Mouse (Mus musculus): ENCODE data around the gene Akt1s1. TPM values are rescaled to one million over a fixed set of nuclear protein-coding genes. Genes with fewer than 3 reads are reported as not detected.

Akt1s1 gene
- polyA plus RNA-seq, 1 experiment from 2014 or later: 104 TPM

DNA sequence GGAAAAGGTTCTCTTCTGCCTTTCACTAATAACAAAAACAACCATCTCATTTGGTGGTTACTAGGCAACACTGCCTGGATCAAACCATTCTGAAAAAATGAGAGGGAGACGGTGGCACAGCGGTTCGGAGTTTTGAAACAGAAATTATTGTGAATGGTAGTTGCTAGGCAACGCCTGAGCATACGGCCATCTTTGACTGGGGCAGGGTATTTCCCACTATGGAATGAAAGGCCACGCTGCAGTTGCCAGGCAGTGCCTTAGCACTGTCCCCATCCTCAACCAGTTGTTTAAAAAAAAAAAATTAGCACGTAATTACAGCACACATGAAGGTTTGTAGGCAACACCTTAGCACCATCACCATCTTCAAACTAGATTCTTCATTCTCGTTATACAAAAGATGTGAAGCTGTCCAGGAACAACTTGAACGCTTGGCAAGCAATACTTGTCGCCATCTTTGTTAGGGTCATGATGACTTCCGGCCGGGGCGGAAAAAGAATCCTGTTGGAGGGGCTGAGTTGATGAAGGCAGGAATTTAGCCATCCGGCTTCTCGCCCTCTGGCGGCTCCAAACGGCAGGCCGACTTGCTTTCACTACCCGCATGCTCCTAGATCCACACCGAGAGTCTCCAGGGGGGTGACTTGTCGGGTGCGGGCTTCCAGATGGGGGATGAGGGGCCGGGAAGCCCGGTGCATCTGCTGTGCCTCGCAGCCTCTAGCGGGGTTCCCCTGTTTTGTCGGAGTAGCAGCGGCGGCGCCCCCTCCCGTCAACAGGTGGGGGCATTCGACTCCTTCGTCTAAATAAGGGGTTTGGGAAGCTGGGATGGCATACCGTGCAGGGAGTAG, 47.0 kb downstream of the Akt1s1 start, which contains the start of gene Fuz:
Fuz (plus strand) TSS at position 487 of the 842 bp plus-strand sequence.
- peaks cover 29% of the 10 kb centered on the region for H3K4me1 ChIP-seq (ENCODE audit: control insufficient read depth, insufficient read depth, low read length)
- peak within 1 kb of the TSS; percentile 75 for H3K4me3 ChIP-seq (ENCODE audit: low read length)
- no peaks in the 10 kb centered on the region for H3K27me3 ChIP-seq (ENCODE audit: control insufficient read depth, insufficient read depth, low read length)
- ATAC-seq (replicated peaks; ENCODE audit: extremely low read depth, insufficient read depth, low FRiP score): peak; percentile 49
- H3K27ac ChIP-seq (ENCODE audit: low read length): peak within 1 kb of the TSS; percentile 91
- no peaks in the 10 kb centered on the region; the same call in 1 of the 2 replicates for H3K36me3 ChIP-seq (ENCODE audit: control insufficient read depth, insufficient read depth)
- 2% methylated on average over 34 of the region's 34 CpGs for WGBS
- peak within 1 kb of the TSS; percentile 70 for H3K4me2 ChIP-seq (ENCODE audit: low read depth, low read length)
- H3K9me3 ChIP-seq (replicated peaks; ENCODE audit: control insufficient read depth, low read length): no peaks in the 10 kb centered on the region
- H3K9ac ChIP-seq (ENCODE audit: low read length): peak within 1 kb of the TSS; percentile 88

DNA sequence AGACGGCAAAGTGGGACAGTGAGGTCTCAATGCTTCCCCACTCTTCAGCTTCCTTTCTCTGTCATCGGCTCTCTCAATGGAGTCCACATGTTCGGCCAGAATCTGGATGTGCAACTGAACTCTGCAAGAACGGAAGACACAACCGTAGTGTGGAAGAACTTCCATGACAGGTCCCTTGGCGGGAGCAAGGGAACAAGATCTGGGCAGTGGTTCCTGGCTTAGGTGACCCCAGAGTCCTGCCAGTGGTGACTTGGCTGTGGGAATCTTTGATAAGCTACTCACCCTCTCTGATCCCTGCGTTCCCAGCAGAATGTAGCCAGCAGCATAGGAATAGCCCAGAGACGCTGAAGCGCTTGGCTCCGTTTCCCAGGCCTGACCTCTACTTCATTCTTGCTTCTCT, 47.7 kb downstream of the Akt1s1 start:
- Histone ChIP-seq H3K27me3 (ENCODE audit: control insufficient read depth, insufficient read depth, low read length) (no peaks in the 10 kb centered on the region), H3K4me3 (ENCODE audit: low read length) (peak overlapping the region; percentile 75), H3K27ac (ENCODE audit: low read length) (peak overlapping the region; percentile 91), H3K4me1 (ENCODE audit: control insufficient read depth, insufficient read depth, low read length) (peaks cover 25% of the 10 kb centered on the region), H3K9me3 (replicated peaks; ENCODE audit: control insufficient read depth, low read length) (no peaks in the 10 kb centered on the region), H3K9ac (ENCODE audit: low read length) (peak overlapping the region; percentile 88), H3K4me2 (ENCODE audit: low read depth, low read length) (peak overlapping the region; percentile 70), H3K36me3 (ENCODE audit: control insufficient read depth, insufficient read depth) (no peaks in the 10 kb centered on the region; the same call in 1 of the 2 replicates)
- 31% methylated on average over 10 of the region's 10 CpGs for WGBS
- ATAC-seq (replicated peaks; ENCODE audit: extremely low read depth, insufficient read depth, low FRiP score): no peak

DNA sequence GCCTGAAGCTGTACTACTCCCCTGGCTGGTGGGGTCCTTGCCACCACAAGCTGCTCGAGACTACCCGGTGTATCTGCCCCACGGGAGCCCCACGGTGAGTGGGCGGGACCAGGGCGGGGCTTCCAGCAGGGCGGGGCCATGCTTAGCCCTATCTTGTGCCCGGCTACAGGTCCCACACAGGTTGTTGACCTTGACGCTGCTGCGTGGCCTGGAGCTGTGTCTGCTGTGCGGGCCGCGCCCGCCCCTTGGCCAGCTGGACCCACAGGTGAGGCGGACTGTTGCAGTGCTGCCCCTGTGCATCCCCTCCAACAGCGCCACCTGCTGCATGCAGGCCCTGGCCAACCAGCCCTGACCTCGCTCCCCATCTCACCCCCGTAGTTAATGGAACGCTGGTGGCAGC, 49.8 kb downstream of the Akt1s1 start:
- WGBS: 39% methylated on average over 19 of the region's 19 CpGs
- H3K36me3 ChIP-seq (ENCODE audit: control insufficient read depth, insufficient read depth): peaks cover 7% of the 10 kb centered on the region
- no peak overlapping the region for H3K4me2 ChIP-seq (ENCODE audit: low read depth, low read length)
- H3K27me3 ChIP-seq (ENCODE audit: control insufficient read depth, insufficient read depth, low read length): no peaks in the 10 kb centered on the region
- H3K4me1 ChIP-seq (ENCODE audit: control insufficient read depth, insufficient read depth, low read length): peaks cover 19% of the 10 kb centered on the region
- no peaks in the 10 kb centered on the region for H3K9me3 ChIP-seq (replicated peaks; ENCODE audit: control insufficient read depth, low read length)
- H3K9ac ChIP-seq (ENCODE audit: low read length): no peak overlapping the region
- H3K4me3 ChIP-seq (ENCODE audit: low read length): no peak overlapping the region
- ATAC-seq (replicated peaks; ENCODE audit: extremely low read depth, insufficient read depth, low FRiP score): no peak
- no peak overlapping the region for H3K27ac ChIP-seq (ENCODE audit: low read length)

- H3K27me3 ChIP-seq (ENCODE audit: control insufficient read depth, insufficient read depth, low read length): no peaks in the 10 kb centered on the region
- no peak overlapping the region for H3K4me2 ChIP-seq (ENCODE audit: low read depth, low read length)
- no peak overlapping the region for H3K27ac ChIP-seq (ENCODE audit: low read length)
- H3K9me3 ChIP-seq (replicated peaks; ENCODE audit: control insufficient read depth, low read length): no peaks in the 10 kb centered on the region
- no peak for ATAC-seq (replicated peaks; ENCODE audit: extremely low read depth, insufficient read depth, low FRiP score)
- no peak overlapping the region for H3K4me3 ChIP-seq (ENCODE audit: low read length)
- WGBS: 91% methylated on average over 11 of the region's 11 CpGs
- H3K4me1 ChIP-seq (ENCODE audit: control insufficient read depth, insufficient read depth, low read length): peaks cover 19% of the 10 kb centered on the region
- no peak overlapping the region for H3K9ac ChIP-seq (ENCODE audit: low read length)
- peaks cover 26% of the 10 kb centered on the region for H3K36me3 ChIP-seq (ENCODE audit: control insufficient read depth, insufficient read depth)
Observed at GRCm38 (mm10) chr7:44900632-44901031, 51.8 kb downstream of the Akt1s1 start.

GRCm38 (mm10) chr7:44901230-44901722, 52.5 kb downstream of the Akt1s1 start:
- Histone ChIP-seq H3K9me3 (replicated peaks; ENCODE audit: control insufficient read depth, low read length) (no peaks in the 10 kb centered on the region), H3K27me3 (ENCODE audit: control insufficient read depth, insufficient read depth, low read length) (no peaks in the 10 kb centered on the region), H3K27ac (ENCODE audit: low read length) (peak overlapping the region; percentile 14; the same call in 1 of the 2 replicates), H3K4me1 (ENCODE audit: control insufficient read depth, insufficient read depth, low read length) (peaks cover 19% of the 10 kb centered on the region), H3K36me3 (ENCODE audit: control insufficient read depth, insufficient read depth) (peaks cover 31% of the 10 kb centered on the region), H3K4me2 (ENCODE audit: low read depth, low read length) (peak overlapping the region; percentile 52), H3K9ac (ENCODE audit: low read length) (no peak overlapping the region; the same call in 1 of the 2 replicates), H3K4me3 (ENCODE audit: low read length) (peak overlapping the region; percentile 37)
- 16% methylated on average over 21 of the region's 21 CpGs for WGBS
- ATAC-seq (replicated peaks; ENCODE audit: extremely low read depth, insufficient read depth, low FRiP score): peak; percentile 20; the same call in 1 of the 2 replicates

MicroRNA genes within 50 kb of the gene (microRNA counts, 519-probe panel; counts per million panel counts)
- not detected for microRNA mmu-miR-707

Small RNA genes lying within 50 kb of the gene (microRNA-seq; reads per million reads assigned to microRNA genes)
- not detected for gene Mir707

Other genes with a start within 250 kb of the Akt1s1 start
- gene Myh14, start 178.1 kb upstream of the Akt1s1 start, polyA plus RNA-seq (2015; fragmentation: Nextera tagmentation; extraction: Ambion mirVana): 1.5 and 4.9 TPM in 2 replicates
- gene Izumo2, start 140.2 kb upstream of the Akt1s1 start, polyA plus RNA-seq (2015; fragmentation: Nextera tagmentation; extraction: Ambion mirVana): not detected in 2 replicates
- 35.9 and 36.5 TPM in 2 replicates for gene Vrk3, start 100.6 kb upstream of the Akt1s1 start, polyA plus RNA-seq (2015; fragmentation: Nextera tagmentation; extraction: Ambion mirVana)
- gene Zfp473, start 97.9 kb upstream of the Akt1s1 start, polyA plus RNA-seq (2015; fragmentation: Nextera tagmentation; extraction: Ambion mirVana): 0.54 and 0.80 TPM in 2 replicates
- 79.2 and 81.5 TPM in 2 replicates for gene Nup62, start 32.9 kb upstream of the Akt1s1 start, polyA plus RNA-seq (2015; fragmentation: Nextera tagmentation; extraction: Ambion mirVana)
- 2.4 and 4.6 TPM in 2 replicates for gene Il4i1, start 32.6 kb upstream of the Akt1s1 start, polyA plus RNA-seq (2015; fragmentation: Nextera tagmentation; extraction: Ambion mirVana)
- gene Atf5, start 32.3 kb upstream of the Akt1s1 start, polyA plus RNA-seq (2015; fragmentation: Nextera tagmentation; extraction: Ambion mirVana): 2.3 and 2.4 TPM in 2 replicates
- gene Tbc1d17, start 88 bp downstream of the Akt1s1 start, polyA plus RNA-seq (2015; fragmentation: Nextera tagmentation; extraction: Ambion mirVana): 60.5 and 62.3 TPM in 2 replicates
- 27.7 and 28.0 TPM in 2 replicates for gene Pnkp, start 8.1 kb downstream of the Akt1s1 start, polyA plus RNA-seq (2015; fragmentation: Nextera tagmentation; extraction: Ambion mirVana)
- 210 and 269 TPM in 2 replicates for gene Ptov1, start 20.8 kb downstream of the Akt1s1 start, polyA plus RNA-seq (2015; fragmentation: Nextera tagmentation; extraction: Ambion mirVana)
- gene Med25, start 43.7 kb downstream of the Akt1s1 start, polyA plus RNA-seq (2015; fragmentation: Nextera tagmentation; extraction: Ambion mirVana): 89.4 and 96.0 TPM in 2 replicates
- 15.3 and 16.0 TPM in 2 replicates for gene Fuz, start 47.1 kb downstream of the Akt1s1 start, polyA plus RNA-seq (2015; fragmentation: Nextera tagmentation; extraction: Ambion mirVana)
- gene Ap2a1, start 80.5 kb downstream of the Akt1s1 start, polyA plus RNA-seq (2015; fragmentation: Nextera tagmentation; extraction: Ambion mirVana): 51.8 and 52.0 TPM in 2 replicates
- gene Tsks, start 94.2 kb downstream of the Akt1s1 start, polyA plus RNA-seq (2015; fragmentation: Nextera tagmentation; extraction: Ambion mirVana): 0.12 and 0.40 TPM in 2 replicates
- gene Cpt1c, start 125.9 kb downstream of the Akt1s1 start, polyA plus RNA-seq (2015; fragmentation: Nextera tagmentation; extraction: Ambion mirVana): 7.6 and 8.9 TPM in 2 replicates
- gene Prmt1, start 137.6 kb downstream of the Akt1s1 start, polyA plus RNA-seq (2015; fragmentation: Nextera tagmentation; extraction: Ambion mirVana): 355 and 387 TPM in 2 replicates
- 71.4 and 73.6 TPM in 2 replicates for gene Irf3, start 148.7 kb downstream of the Akt1s1 start, polyA plus RNA-seq (2015; fragmentation: Nextera tagmentation; extraction: Ambion mirVana)
- 32.2 and 33.3 TPM in 2 replicates for gene Bcl2l12, start 149.7 kb downstream of the Akt1s1 start, polyA plus RNA-seq (2015; fragmentation: Nextera tagmentation; extraction: Ambion mirVana)
- gene Scaf1, start 167.4 kb downstream of the Akt1s1 start, polyA plus RNA-seq (2015; fragmentation: Nextera tagmentation; extraction: Ambion mirVana): 22.7 and 26.4 TPM in 2 replicates
- 74.8 and 85.0 TPM in 2 replicates for gene Rras, start 169.0 kb downstream of the Akt1s1 start, polyA plus RNA-seq (2015; fragmentation: Nextera tagmentation; extraction: Ambion mirVana)
- gene Prr12, start 203.9 kb downstream of the Akt1s1 start, polyA plus RNA-seq (2015; fragmentation: Nextera tagmentation; extraction: Ambion mirVana): 5.6 and 7.3 TPM in 2 replicates
- gene Nosip, start 213.4 kb downstream of the Akt1s1 start, polyA plus RNA-seq (2015; fragmentation: Nextera tagmentation; extraction: Ambion mirVana): 53.8 and 55.9 TPM in 2 replicates
- 12.9 and 16.6 TPM in 2 replicates for gene Prrg2, start 213.7 kb downstream of the Akt1s1 start, polyA plus RNA-seq (2015; fragmentation: Nextera tagmentation; extraction: Ambion mirVana)
- gene Rcn3, start 243.2 kb downstream of the Akt1s1 start, polyA plus RNA-seq (2015; fragmentation: Nextera tagmentation; extraction: Ambion mirVana): 207 and 214 TPM in 2 replicates

All from heart, embryonic 16.5 days (tissue).